Mouse (Mus musculus): ENCODE results near the gene Btbd8.

GRCm38 (mm10) chr5:107434001-107434400, 3.8 kb upstream of the Btbd8 start:
- TF ChIP-seq EP300 (IDR thresholded peaks at IDR 0.05; ENCODE audit: insufficient read depth, low read depth, low read length) (no peak), POLR2A (IDR thresholded peaks at IDR 0.05; ENCODE audit: insufficient read depth, low read depth, low read length) (no peak)
